Mouse (Mus musculus): Measurements from ENCODE around the gene Add3.

Gene Add3

GRCm38 (mm10) chr19:53275204-53275603 is 135.0 kb downstream of the Add3 start:
- DNase-seq: no peak

GRCm38 (mm10) chr19:53276902-53277707 is 136.9 kb downstream of the Add3 start:
- DNase-seq: no peak

GRCm38 (mm10) chr19:53278491-53279415 is 138.5 kb downstream of the Add3 start:
- no peak for DNase-seq

- no peak for DNase-seq
Observed at GRCm38 (mm10) chr19:53280254-53280653, 140.0 kb downstream of the Add3 start.

GRCm38 (mm10) chr19:53282571-53282970 is 142.3 kb downstream of the Add3 start:
- DNase-seq: no peak

- no peak for DNase-seq
Observed at GRCm38 (mm10) chr19:53283742-53284141, 143.5 kb downstream of the Add3 start.

GRCm38 (mm10) chr19:53284268-53285208 is 144.3 kb downstream of the Add3 start:
- DNase-seq: peak; percentile 40 to 45

DNA sequence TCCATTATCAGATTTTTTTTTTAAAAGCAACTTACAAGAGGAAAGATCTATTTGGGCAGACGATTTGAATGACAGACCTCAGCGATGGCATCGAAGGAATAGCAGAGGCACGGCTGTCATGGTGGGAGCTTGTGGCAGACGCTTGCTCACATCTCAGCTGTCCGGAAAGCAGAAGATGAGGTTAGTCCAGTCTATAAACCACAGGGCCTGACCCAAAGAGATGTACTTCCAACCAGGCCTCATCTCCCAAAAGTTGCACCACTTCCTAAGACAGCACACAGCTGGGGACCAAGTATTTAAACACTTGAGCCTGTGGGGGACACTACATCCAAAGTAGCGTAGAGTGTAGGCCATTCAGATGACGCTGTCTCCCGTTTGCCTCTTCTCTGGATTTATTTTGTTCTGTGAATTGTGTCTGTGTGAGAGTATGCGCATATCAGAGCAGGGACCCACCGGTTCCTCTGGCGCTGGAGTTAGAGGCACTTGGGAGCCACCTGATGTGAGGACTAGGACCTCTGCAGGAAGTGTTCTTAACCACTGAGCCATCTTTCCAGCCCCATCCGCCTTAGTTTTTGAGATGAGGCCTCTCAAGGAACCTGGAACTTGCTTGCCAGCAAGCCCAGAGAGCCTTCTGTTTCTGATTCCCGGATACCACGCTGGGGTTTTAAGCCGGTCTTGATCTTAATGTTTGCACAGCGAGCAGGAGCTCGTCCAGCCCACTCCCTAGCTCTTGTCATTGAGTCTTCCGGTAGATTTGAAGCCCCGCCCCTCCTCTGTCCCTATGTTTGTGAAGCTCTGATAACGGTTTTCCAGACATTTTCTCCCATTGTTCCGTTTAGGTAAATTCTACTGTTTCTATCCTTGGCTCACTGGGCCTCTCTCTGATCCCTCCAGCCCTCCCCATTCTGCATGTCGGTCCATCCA is 156.3 kb downstream of the Add3 start:
- DNase-seq: no peak

All from cerebellum, adult 18-20 months (tissue).